Comparison of ENCODE assay signal across 10 mouse cellular contexts in genomic region chr11:4080219-4080618, GRCm38 (mm10). TPM values are rescaled to one million over a fixed set of nuclear protein-coding genes. Genes with fewer than 3 reads are reported as not detected.
DNase-seq lines count a peak whose midpoint lies in the region; ATAC-seq and TF ChIP-seq lines count a peak whose summit lies in the region.
"Had no signal": no experiment of that assay in that cellular context is flagged by ENCODE, and none has a peak within 500 bp of the region (broad histone marks: within the 10 kb centered on the region; RNA-seq: fewer than 3 reads in every experiment).

No protein-coding gene starts in this region.

- H3K79me2 ChIP-seq in heart, adult 2 months (replicated peaks; ENCODE audit: control insufficient read depth, insufficient read depth, low read length) = no peaks in the 10 kb centered on the region

- no peak overlapping the region for H3K9ac ChIP-seq in heart, adult 2 months (ENCODE audit: low read depth, low read length)
- H3K9ac ChIP-seq in embryonic facial prominence, embryonic 11.5 days (replicated peaks; ENCODE audit: low read length) = no peak overlapping the region
- H3K9ac ChIP-seq: embryonic facial prominence, embryonic 13.5 days had no signal

- H3K27ac ChIP-seq in heart, adult 2 months = no peak overlapping the region
- no peak overlapping the region for H3K27ac ChIP-seq in embryonic facial prominence, embryonic 11.5 days (replicated peaks; ENCODE audit: low read depth, low read length)
- H3K27ac ChIP-seq: embryonic facial prominence, embryonic 13.5 days had no signal

- no peak overlapping the region for H3K4me3 ChIP-seq in heart, adult 2 months
- no peak overlapping the region for H3K4me3 ChIP-seq in embryonic facial prominence, embryonic 11.5 days (ENCODE audit: low read depth, low read length)
- H3K4me3 ChIP-seq: embryonic facial prominence, embryonic 13.5 days had no signal

- H3K4me1 ChIP-seq in heart, adult 2 months (ENCODE audit: control insufficient read depth, insufficient read depth, low read length) = no peaks in the 10 kb centered on the region
- H3K4me1 ChIP-seq in embryonic facial prominence, embryonic 11.5 days (ENCODE audit: control insufficient read depth, insufficient read depth, low read length) = no peaks in the 10 kb centered on the region
- H3K4me1 ChIP-seq: embryonic facial prominence, embryonic 13.5 days had no signal

- intact Hi-C loops in heart, adult 2 months (cut with DNase I) = no loop called here

- H3K9me3 ChIP-seq in embryonic facial prominence, embryonic 11.5 days (replicated peaks; ENCODE audit: control insufficient read depth, low read length) = no peaks in the 10 kb centered on the region
- H3K9me3 ChIP-seq: embryonic facial prominence, embryonic 13.5 days had no signal

- no peak for TF ChIP-seq POLR2A in heart, adult 2 months (IDR thresholded peaks at IDR 0.05; ENCODE audit: insufficient read depth, low read depth, low read length)

- H3K27me3 ChIP-seq in heart, adult 2 months (ENCODE audit: control insufficient read depth, insufficient read depth, low read length) = no peaks in the 10 kb centered on the region
- no peaks in the 10 kb centered on the region for H3K27me3 ChIP-seq in embryonic facial prominence, embryonic 11.5 days (ENCODE audit: control insufficient read depth, insufficient read depth, low read length)
- H3K27me3 ChIP-seq: embryonic facial prominence, embryonic 13.5 days had no signal

- H3K4me2 ChIP-seq in embryonic facial prominence, embryonic 11.5 days (ENCODE audit: low read depth, low read length) = no peak overlapping the region
- H3K4me2 ChIP-seq: embryonic facial prominence, embryonic 13.5 days had no signal

- no peaks in the 10 kb centered on the region for H3K36me3 ChIP-seq in heart, adult 2 months (ENCODE audit: control insufficient read depth, insufficient read depth, low read length)
- H3K36me3 ChIP-seq in embryonic facial prominence, embryonic 11.5 days (replicated peaks; ENCODE audit: control insufficient read depth, insufficient read depth, low read depth, low read length) = no peaks in the 10 kb centered on the region
- H3K36me3 ChIP-seq: embryonic facial prominence, embryonic 13.5 days had no signal

- WGBS in heart, adult 2 months = 9% methylated on average over 4 of the region's 4 CpGs
- WGBS in embryonic facial prominence, embryonic 11.5 days = 18% methylated on average over 4 of the region's 4 CpGs

- peak; percentile 87 for TF ChIP-seq CTCF in heart, adult 2 months (IDR thresholded peaks at IDR 0.05)

- ATAC-seq in embryonic facial prominence, embryonic 11.5 days (replicated peaks; ENCODE audit: insufficient number of reproducible peaks, low FRiP score, low TSS enrichment, low read depth) = no peak
- peak; percentile 94 for ATAC-seq in megakaryocyte, adult 5-6 weeks (ENCODE audit: poor library complexity, severe bottlenecking)

- no peak for TF ChIP-seq EP300 in heart, adult 2 months (IDR thresholded peaks at IDR 0.05; ENCODE audit: insufficient read depth, low read depth, low read length)

- DNase-seq in heart, adult 2 months = peak in 1 of 2 experiments; percentile 61
- DNase-seq in heart, adult 11 months = no peak
- peak; percentile 61 to 62 for DNase-seq in B cell, adult 2 months
- peak; percentile 42 for DNase-seq in adrenal gland, adult 2 months
- peak; percentile 74 for DNase-seq in embryonic facial prominence, embryonic 11.5 days (ENCODE audit: low spot score)
- peak; percentile 62 for DNase-seq in layer of hippocampus, adult 9-11 months
- DNase-seq in testis, postnatal 10 days (ENCODE audit: low spot score) = peak; percentile 77

RNA-seq across cellular contexts. Expression of gene Mtfp1, which starts 15.0 kb away (rescaled TPM):
- 100 to 1,000 TPM; 129 to 141 TPM for total RNA-seq in heart, adult 2 months (2021)
- polyA plus RNA-seq in heart, adult 2 months (2012; rRNA removed) = 158 and 167 TPM in 2 replicates
- total RNA-seq in adrenal gland, adult 2 months (2021) = 10 to 100 TPM; 19.3 to 24.2 TPM
- polyA plus RNA-seq in adrenal gland, adult 2 months (2012; rRNA removed) = 40.4 and 43.8 TPM in 2 replicates
- 6.7 and 8.7 TPM in 2 replicates for polyA plus RNA-seq in embryonic facial prominence, embryonic 11.5 days (2014; fragmentation: Nextera tagmentation; extraction: Ambion mirVana)
- total RNA-seq in megakaryocyte, adult 5-6 weeks (2015) = 1.1 and 2.6 TPM in 2 replicates
- total RNA-seq in megakaryocyte, adult 5-6 weeks (2017) = 1.3 and 1.8 TPM in 2 replicates

RNA-seq across cellular contexts. Expression of gene Sec14l3, which starts 15.6 kb away (rescaled TPM):
- total RNA-seq in heart, adult 2 months (2021) = not detected
- 15.0 TPM in 1 of 2 replicates, not detected in the other for polyA plus RNA-seq in heart, adult 2 months (2012; rRNA removed)
- not detected for total RNA-seq in adrenal gland, adult 2 months (2021)
- 0.10 TPM in 1 of 2 replicates, not detected in the other for polyA plus RNA-seq in adrenal gland, adult 2 months (2012; rRNA removed)
- polyA plus RNA-seq in embryonic facial prominence, embryonic 11.5 days (2014; fragmentation: Nextera tagmentation; extraction: Ambion mirVana) = not detected in 2 replicates
- not detected in 2 replicates for total RNA-seq in megakaryocyte, adult 5-6 weeks (2015)
- total RNA-seq in megakaryocyte, adult 5-6 weeks (2017) = not detected in 2 replicates
- polyA plus RNA-seq: embryonic facial prominence, embryonic 13.5 days; liver, embryonic 16.5 days had no signal

RNA-seq across cellular contexts. Expression of gene Sec14l2, which starts 43.0 kb away (rescaled TPM):
- under 1 TPM; 0.52 to 0.89 TPM for total RNA-seq in heart, adult 2 months (2021)
- polyA plus RNA-seq in heart, adult 2 months (2012; rRNA removed) = 0.35 and 0.53 TPM in 2 replicates
- total RNA-seq in adrenal gland, adult 2 months (2021) = 1 to 10 TPM; 1.8 to 2.2 TPM
- polyA plus RNA-seq in adrenal gland, adult 2 months (2012; rRNA removed) = 0.59 and 0.71 TPM in 2 replicates
- polyA plus RNA-seq in embryonic facial prominence, embryonic 11.5 days (2014; fragmentation: Nextera tagmentation; extraction: Ambion mirVana) = 1.3 and 1.5 TPM in 2 replicates
- total RNA-seq in megakaryocyte, adult 5-6 weeks (2015) = 0.27 and 0.82 TPM in 2 replicates
- total RNA-seq in megakaryocyte, adult 5-6 weeks (2017) = 0.81 and 3.9 TPM in 2 replicates

RNA-seq across cellular contexts. Expression of gene Sec14l4, which starts 49.0 kb away (rescaled TPM):
- under 1 TPM; 0.14 to 0.47 TPM for total RNA-seq in heart, adult 2 months (2021)
- 0.32 and 0.57 TPM in 2 replicates for polyA plus RNA-seq in heart, adult 2 months (2012; rRNA removed)
- 1 to 10 TPM; 3.2 to 7.2 TPM for total RNA-seq in adrenal gland, adult 2 months (2021)
- 1.2 and 1.7 TPM in 2 replicates for polyA plus RNA-seq in adrenal gland, adult 2 months (2012; rRNA removed)
- not detected in 2 replicates for polyA plus RNA-seq in embryonic facial prominence, embryonic 11.5 days (2014; fragmentation: Nextera tagmentation; extraction: Ambion mirVana)
- total RNA-seq in megakaryocyte, adult 5-6 weeks (2015) = not detected in 2 replicates
- total RNA-seq in megakaryocyte, adult 5-6 weeks (2017) = not detected in 2 replicates

RNA-seq across cellular contexts. Expression of gene Rnf215, which starts 54.8 kb away (rescaled TPM):
- 10 to 100 TPM; 12.9 to 13.4 TPM for total RNA-seq in heart, adult 2 months (2021)
- 16.1 and 17.7 TPM in 2 replicates for polyA plus RNA-seq in heart, adult 2 months (2012; rRNA removed)
- 10 to 100 TPM; 21.7 to 25.0 TPM for total RNA-seq in adrenal gland, adult 2 months (2021)
- 34.6 and 40.2 TPM in 2 replicates for polyA plus RNA-seq in adrenal gland, adult 2 months (2012; rRNA removed)
- polyA plus RNA-seq in embryonic facial prominence, embryonic 11.5 days (2014; fragmentation: Nextera tagmentation; extraction: Ambion mirVana) = 26.1 and 26.4 TPM in 2 replicates
- 6.3 and 7.7 TPM in 2 replicates for total RNA-seq in megakaryocyte, adult 5-6 weeks (2015)
- 12.8 and 14.8 TPM in 2 replicates for total RNA-seq in megakaryocyte, adult 5-6 weeks (2017)

Comparison
In these comparisons a context has a peak if more than half of its experiments do, and no peak if none do; other contexts are left out.
1. RNA of gene Mtfp1, which starts 15.0 kb away (total RNA-seq): 129 to 141 TPM in heart, adult 2 months and 19.3 to 24.2 TPM in adrenal gland, adult 2 months; 1.1 to 2.6 TPM in megakaryocyte, adult 5-6 weeks; every median in the first group is over 4 times any median in the second.